Mouse (Mus musculus): ENCODE data around the gene Raet1e. TPM values are rescaled to one million over a fixed set of nuclear protein-coding genes. Genes with fewer than 3 reads are reported as not detected.
A peak's percentile ranks its signal among the peaks of the same experiment; 100 is the strongest.
"Not testable (repeated sequence)": the region's sequence is repeated elsewhere in the genome, so short reads cannot be mapped to it uniquely, and the experiment has no call there.

Gene Raet1e
- polyA plus RNA-seq, 1 experiment from 2014 or later = 12.1 TPM

GRCm38 (mm10) chr10:22172431-22173334 is 14.3 kb downstream of the Raet1e start:
- 42% methylated on average over 5 of the region's 5 CpGs for WGBS
- not testable (repeated sequence) for H3K27ac ChIP-seq; DNase-seq (ENCODE audit: low spot score); H3K9me3 ChIP-seq; H3K36me3 ChIP-seq; H3K4me1 ChIP-seq; H3K27me3 ChIP-seq (ENCODE audit: insufficient read depth, poor library complexity, severe bottlenecking)
- H3K4me3 ChIP-seq = 0 out of 2 replicates have a peak overlapping the region, but pooled peaks have one; percentile 22

- 15% methylated on average over 12 of the region's 17 CpGs for WGBS
- H3K4me1 ChIP-seq; H3K9me3 ChIP-seq; DNase-seq (ENCODE audit: low spot score); H3K27ac ChIP-seq; H3K27me3 ChIP-seq (ENCODE audit: insufficient read depth, poor library complexity, severe bottlenecking); H3K36me3 ChIP-seq: not testable (repeated sequence)
- H3K4me3 ChIP-seq = 0 out of 2 replicates have a peak overlapping the region, but pooled peaks have one; percentile 22
Measured at GRCm38 (mm10) chr10:22173335-22174189, 15.2 kb downstream of the Raet1e start.

GRCm38 (mm10) chr10:22174190-22174487 is 15.8 kb downstream of the Raet1e start:
- WGBS = 62% methylated on average over 2 of the region's 2 CpGs
- not testable (repeated sequence) for H3K27me3 ChIP-seq (ENCODE audit: insufficient read depth, poor library complexity, severe bottlenecking); H3K4me3 ChIP-seq; H3K27ac ChIP-seq; H3K4me1 ChIP-seq; H3K36me3 ChIP-seq; DNase-seq (ENCODE audit: low spot score); H3K9me3 ChIP-seq

- DNase-seq (ENCODE audit: low spot score); H3K27ac ChIP-seq; H3K4me3 ChIP-seq; H3K27me3 ChIP-seq (ENCODE audit: insufficient read depth, poor library complexity, severe bottlenecking); H3K4me1 ChIP-seq; H3K9me3 ChIP-seq; H3K36me3 ChIP-seq: not testable (repeated sequence)
- WGBS = 77% methylated on average over 2 of the region's 2 CpGs
Measured at GRCm38 (mm10) chr10:22176515-22176914, 18.1 kb downstream of the Raet1e start.

GRCm38 (mm10) chr10:22191035-22191434 is 32.7 kb downstream of the Raet1e start:
- 2% methylated on average over 8 of the region's 10 CpGs for WGBS
- H3K4me3 ChIP-seq = 0 out of 2 replicates have a peak overlapping the region, but pooled peaks have one; percentile 18
- H3K4me1 ChIP-seq; H3K27ac ChIP-seq; H3K9me3 ChIP-seq; DNase-seq (ENCODE audit: low spot score); H3K36me3 ChIP-seq; H3K27me3 ChIP-seq (ENCODE audit: insufficient read depth, poor library complexity, severe bottlenecking): not testable (repeated sequence)

- H3K27me3 ChIP-seq (ENCODE audit: insufficient read depth, poor library complexity, severe bottlenecking); H3K36me3 ChIP-seq; H3K4me1 ChIP-seq; H3K27ac ChIP-seq; H3K4me3 ChIP-seq; DNase-seq (ENCODE audit: low spot score); H3K9me3 ChIP-seq: not testable (repeated sequence)
- WGBS = 74% methylated on average over 3 of the region's 3 CpGs
Measured at GRCm38 (mm10) chr10:22201352-22201751, 43.0 kb downstream of the Raet1e start.

GRCm38 (mm10) chr10:22202784-22203583 is 44.6 kb downstream of the Raet1e start:
- H3K27me3 ChIP-seq (ENCODE audit: insufficient read depth, poor library complexity, severe bottlenecking); H3K9me3 ChIP-seq; H3K27ac ChIP-seq; H3K4me3 ChIP-seq; H3K4me1 ChIP-seq; DNase-seq (ENCODE audit: low spot score); H3K36me3 ChIP-seq: not testable (repeated sequence)
- no CpG with 5 or more reads among the region's 2 CpGs for WGBS

GRCm38 (mm10) chr10:22206443-22206842 is 48.1 kb downstream of the Raet1e start:
- not testable (repeated sequence) for H3K27me3 ChIP-seq (ENCODE audit: insufficient read depth, poor library complexity, severe bottlenecking); H3K9me3 ChIP-seq; H3K36me3 ChIP-seq; H3K4me1 ChIP-seq; H3K27ac ChIP-seq; H3K4me3 ChIP-seq
- WGBS = 53% methylated on average over 1 of the region's 1 CpGs
- DNase-seq (ENCODE audit: low spot score) = peak; percentile 3

GRCm38 (mm10) chr10:22212012-22212696 is 53.8 kb downstream of the Raet1e start:
- not testable (repeated sequence) for H3K9me3 ChIP-seq

GRCm38 (mm10) chr10:22223474-22224349 is 65.3 kb downstream of the Raet1e start:
- H3K4me1 ChIP-seq; H3K4me3 ChIP-seq; H3K27me3 ChIP-seq (ENCODE audit: insufficient read depth, poor library complexity, severe bottlenecking); H3K27ac ChIP-seq; DNase-seq (ENCODE audit: low spot score); H3K36me3 ChIP-seq; H3K9me3 ChIP-seq: not testable (repeated sequence)
- no CpG with 5 or more reads among the region's 7 CpGs for WGBS

More at GRCm38 (mm10) chr10:22212012-22212696, 53.8 kb downstream of the Raet1e start:
- peak; percentile 68 for DNase-seq (ENCODE audit: low spot score)
- not testable (repeated sequence) for H3K27me3 ChIP-seq (ENCODE audit: insufficient read depth, poor library complexity, severe bottlenecking); H3K36me3 ChIP-seq; H3K4me1 ChIP-seq; H3K4me3 ChIP-seq; H3K27ac ChIP-seq
- WGBS = 1% methylated on average over 9 of the region's 11 CpGs

GRCm38 (mm10) chr10:22265060-22265459 is 106.7 kb downstream of the Raet1e start:
- no peak overlapping the region for H3K27ac ChIP-seq
- no peak for DNase-seq (ENCODE audit: low spot score)
- H3K27me3 ChIP-seq (ENCODE audit: insufficient read depth, poor library complexity, severe bottlenecking) = no peaks in the 10 kb centered on the region
- no peak overlapping the region for H3K4me3 ChIP-seq
- H3K36me3 ChIP-seq = no peaks in the 10 kb centered on the region
- WGBS = 85% methylated on average over 8 of the region's 8 CpGs
- no peaks in the 10 kb centered on the region for H3K4me1 ChIP-seq
- H3K9me3 ChIP-seq = peaks cover 6% of the 10 kb centered on the region; the same call in 1 of the 2 replicates

Measured in heart, embryonic 10.5 days (tissue).